Mouse (Mus musculus) MEL (cell line): ENCODE results near the gene Ceacam3. TPM values are rescaled to one million over a fixed set of nuclear protein-coding genes. Genes with fewer than 3 reads are reported as not detected.

Source experiments
- DNase-seq: peaks from one replicate; pipeline ENCODE4 v3.0.0; 2011; ENCODE audit warnings: low read depth, low spot score
- H3K27ac ChIP-seq: 2 replicates; pipeline ENCODE4 v1.5.1; 2012; ENCODE audit warnings: low read depth, mild to moderate bottlenecking, control low read depth, low read length, moderate library complexity; ENCODE audit not compliant: control insufficient read depth
- H3K27me3 ChIP-seq, 2 experiments: fragments of 150-350 bp in 1 of 2; sonication (generic) in 1 of 2; 2 replicates each; pipeline ENCODE4 v1.6.1; 2012; ENCODE audit warnings: low read length in 2 of 2, mild to moderate bottlenecking in 2 of 2, improper control_type of control experiment in 1 of 2, moderate library complexity in 1 of 2; ENCODE audit not compliant: insufficient read depth in 2 of 2, control insufficient read depth in 1 of 2
- H3K36me3 ChIP-seq, 2 experiments: 2 replicates each; pipeline ENCODE4 v1.6.1; 2012 to 2014; ENCODE audit warnings: low read length in 2 of 2, improper control_type of control experiment in 1 of 2, inconsistent platforms in 1 of 2, mild to moderate bottlenecking in 1 of 2; ENCODE audit not compliant: insufficient read depth in 2 of 2, control insufficient read depth in 1 of 2
- H3K4me1 ChIP-seq, 2 experiments: fragments of 150-350 bp in 1 of 2; sonication (generic) in 1 of 2; 2 replicates each; pipeline ENCODE4 v1.6.1; 2012; ENCODE audit warnings: low read length in 2 of 2, improper control_type of control experiment in 1 of 2, mild to moderate bottlenecking in 1 of 2; ENCODE audit not compliant: insufficient read depth in 2 of 2, control insufficient read depth in 1 of 2
- H3K4me3 ChIP-seq, 2 experiments: fragments of 150-350 bp in 1 of 2; sonication (generic) in 1 of 2; 2 replicates each; pipeline ENCODE4 v1.5.1; 2012; ENCODE audit warnings: low read depth in 2 of 2, low read length in 2 of 2, mild to moderate bottlenecking in 2 of 2, moderate library complexity in 2 of 2, control low read depth in 1 of 2, improper control_type of control experiment in 1 of 2; ENCODE audit not compliant: control insufficient read depth in 1 of 2, insufficient read depth in 1 of 2
- H3K79me2 ChIP-seq: 2 replicates; pipeline ENCODE4 v1.6.1; 2012; ENCODE audit warnings: mild to moderate bottlenecking, low read length, moderate library complexity; ENCODE audit not compliant: control insufficient read depth, poor library complexity, insufficient read depth
- H3K9ac ChIP-seq: 2 replicates; pipeline ENCODE4 v1.6.1; 2012; ENCODE audit warnings: low read depth, mild to moderate bottlenecking, control low read depth, low read length, moderate library complexity; ENCODE audit not compliant: control insufficient read depth, poor library complexity, severe bottlenecking
- H3K9me3 ChIP-seq: fragments of 150-350 bp; sonication (generic); replicated peaks from 2 replicates; pipeline ENCODE4 v1.6.1; 2012; ENCODE audit warnings: mild to moderate bottlenecking, low read length, improper control_type of control experiment, moderate library complexity; ENCODE audit not compliant: insufficient read depth
- CHD1 ChIP-seq: IDR thresholded peaks from 2 replicates; pipeline ENCODE4 v1.6.1; 2012; ENCODE audit warnings: low read depth, mild to moderate bottlenecking, inconsistent platforms, low read length, improper control_type of control experiment
- CHD2 ChIP-seq: IDR thresholded peaks from 2 replicates; pipeline ENCODE4 v1.6.1; 2011; ENCODE audit warnings: low read length, improper control_type of control experiment
- E2F4 ChIP-seq: IDR thresholded peaks from 2 replicates; pipeline ENCODE4 v1.6.1; 2011; ENCODE audit warnings: low read depth, low read length, improper control_type of control experiment, borderline replicate concordance
- GABPA ChIP-seq: IDR thresholded peaks from 2 replicates; pipeline ENCODE4 v1.6.1; 2012; ENCODE audit warnings: low read depth, mild to moderate bottlenecking, inconsistent platforms, low read length, improper control_type of control experiment, moderate library complexity
- HCFC1 ChIP-seq: IDR thresholded peaks from 2 replicates; pipeline ENCODE4 v1.6.1; 2012; ENCODE audit warnings: low read depth, mild to moderate bottlenecking, inconsistent platforms, low read length, improper control_type of control experiment, moderate library complexity
- JUND ChIP-seq: IDR thresholded peaks from 2 replicates; pipeline ENCODE4 v1.6.1; 2011; ENCODE audit warnings: low read depth, mild to moderate bottlenecking, improper control_type of control experiment, low read length
- KAT2A ChIP-seq: conservative IDR thresholded peaks from 2 replicates; pipeline ENCODE4 v1.6.1; 2012; ENCODE audit warnings: low read depth, low read length, improper control_type of control experiment, inconsistent platforms
- MYB ChIP-seq: IDR thresholded peaks from 2 replicates; pipeline ENCODE4 v1.6.1; 2011; ENCODE audit warnings: mild to moderate bottlenecking, low read depth, low read length, improper control_type of control experiment
- NELFE ChIP-seq: IDR thresholded peaks from 2 replicates; pipeline ENCODE4 v1.6.1; 2011; ENCODE audit warnings: low read depth, low read length, improper control_type of control experiment
- POLR2AphosphoS2 ChIP-seq: IDR thresholded peaks from 2 replicates; pipeline ENCODE4 v1.6.1; 2011; ENCODE audit warnings: low read length, improper control_type of control experiment
- POLR2AphosphoS5 ChIP-seq: IDR thresholded peaks from 2 replicates; pipeline ENCODE4 v1.6.1; 2012; ENCODE audit warnings: low read depth, borderline replicate concordance, mild to moderate bottlenecking, inconsistent platforms, low read length, moderate library complexity, mixed read lengths
- SIN3A ChIP-seq: IDR thresholded peaks from 2 replicates; pipeline ENCODE4 v1.6.1; 2012; ENCODE audit warnings: low read length, improper control_type of control experiment, inconsistent platforms
- TBP ChIP-seq: IDR thresholded peaks from 2 replicates; pipeline ENCODE4 v1.8.0; 2011; ENCODE audit warnings: low read depth, low read length, improper control_type of control experiment
- TCF12 ChIP-seq: IDR thresholded peaks from 2 replicates; pipeline ENCODE4 v1.6.1; 2014; ENCODE audit warnings: low read depth, mild to moderate bottlenecking, inconsistent platforms, low read length, improper control_type of control experiment, moderate library complexity
- USF2 ChIP-seq, 2 experiments: IDR thresholded peaks; 2 replicates each; pipeline ENCODE4 v1.6.1; 2011 to 2012; ENCODE audit warnings: improper control_type of control experiment in 2 of 2, low read length in 2 of 2, borderline replicate concordance in 1 of 2, inconsistent platforms in 1 of 2, low read depth in 1 of 2, mild to moderate bottlenecking in 1 of 2; ENCODE audit not compliant: insufficient read depth in 1 of 2
- ZKSCAN1 ChIP-seq: IDR thresholded peaks from 2 replicates; pipeline ENCODE4 v1.6.1; 2012; ENCODE audit warnings: low read depth, mild to moderate bottlenecking, inconsistent platforms, low read length, improper control_type of control experiment, moderate library complexity
- ZMIZ1 ChIP-seq: IDR thresholded peaks from 2 replicates; pipeline ENCODE4 v1.6.1; 2012; ENCODE audit warnings: low read depth, mild to moderate bottlenecking, inconsistent platforms, low read length, improper control_type of control experiment, moderate library complexity
- ZNF384 ChIP-seq: IDR thresholded peaks from 2 replicates; pipeline ENCODE4 v1.6.1; 2012; ENCODE audit warnings: low read depth, mild to moderate bottlenecking, inconsistent platforms, low read length, improper control_type of control experiment
- polyA plus RNA-seq, 2 experiments: library from polyadenylated mRNA; stranded (reverse) in 1 of 2; unstranded in 1 of 2; fragments of >175 nt in 1 of 2; fragments of >200 nt in 1 of 2; gene quantifications; 2 replicates each; pipeline versions ENCODE4 v1.2.1 to v1.2.4; 2012; ENCODE audit warnings: low replicate concordance in 2 of 2, low read depth in 1 of 2; ENCODE audit not compliant: insufficient read length in 2 of 2, insufficient read depth in 1 of 2, missing spikeins in 1 of 2
- total RNA-seq: library from RNA; depleted of rRNA; stranded (reverse); fragments of 300-350 nt; gene quantifications from 2 replicates; pipeline ENCODE4 v1.2.3, GENCODE M21; 2012

The Ceacam3 gene
- total and polyA plus RNA-seq, 3 experiments: not detected

DNA sequence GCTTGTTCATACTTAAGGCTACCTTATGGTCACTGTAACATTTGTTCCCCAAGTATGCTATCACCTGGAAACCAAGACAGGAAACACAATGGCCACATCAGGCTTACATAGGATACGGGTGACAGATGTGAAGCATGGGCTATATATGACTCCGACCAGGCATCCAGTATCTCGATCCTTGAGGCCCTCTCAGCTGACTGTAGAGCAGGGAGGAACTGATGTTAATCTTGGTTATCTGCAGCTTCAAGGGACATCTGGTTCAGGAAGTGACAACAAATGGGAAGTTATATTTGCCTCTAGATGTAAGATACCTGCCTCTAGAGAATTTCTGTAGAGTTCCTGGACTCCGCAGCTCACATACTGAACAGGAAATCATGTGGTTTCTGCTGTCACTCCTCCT lies 21.7 kb downstream of the Ceacam3 start:
- H3K27me3 ChIP-seq: no peaks in the 10 kb centered on the region
- no peak overlapping the region for H3K27ac ChIP-seq
- no peak overlapping the region for H3K4me3 ChIP-seq
- DNase-seq: no peak
- no peaks in the 10 kb centered on the region for H3K9me3 ChIP-seq
- no peaks in the 10 kb centered on the region for H3K4me1 ChIP-seq
- H3K9ac ChIP-seq: no peak overlapping the region
- no peaks in the 10 kb centered on the region for H3K79me2 ChIP-seq
- H3K36me3 ChIP-seq: no peaks in the 10 kb centered on the region
- no peak for TF ChIP-seq MYB
- TF ChIP-seq CHD2: no peak
- TF ChIP-seq KAT2A: no peak
- no peak for TF ChIP-seq GABPA
- no peak for TF ChIP-seq POLR2AphosphoS5
- TF ChIP-seq HCFC1: no peak

DNA sequence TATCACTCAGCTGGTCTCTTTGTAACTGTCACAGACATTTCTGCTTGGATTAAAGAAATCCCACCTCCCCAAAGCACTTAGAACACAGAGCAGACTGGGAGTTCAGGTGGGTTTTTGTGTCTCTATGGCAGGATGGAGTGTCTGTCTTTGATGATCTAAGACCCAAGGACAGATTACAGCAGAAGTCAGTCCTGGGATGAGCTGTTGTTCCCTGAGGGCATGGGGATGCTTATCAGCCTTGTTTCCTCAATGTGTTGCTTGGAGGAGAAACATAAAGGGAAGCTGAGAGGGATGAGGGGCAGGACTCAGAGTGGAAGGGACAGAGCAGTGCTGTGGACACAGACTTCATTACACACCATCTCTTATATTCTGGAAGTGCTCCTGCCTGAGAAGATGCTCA lies 53.1 kb downstream of the Ceacam3 start, which contains the start of gene Psg29:
Gene Psg29, plus strand, starts transcription at position 301 of the 400 bp plus-strand sequence.
- no peak within 1 kb of the TSS for H3K27ac ChIP-seq
- H3K36me3 ChIP-seq: no peaks in the 10 kb centered on the region
- H3K27me3 ChIP-seq: no peaks in the 10 kb centered on the region; a peak in 1 of 4 replicates
- H3K4me3 ChIP-seq: no peak within 1 kb of the TSS
- TF ChIP-seq POLR2AphosphoS2 (no peak), ZKSCAN1 (no peak), CHD2 (no peak), KAT2A (no peak), ZNF384 (no peak), E2F4 (no peak), SIN3A (no peak), JUND (no peak), ZMIZ1 (no peak), TBP (no peak), CHD1 (no peak), NELFE (no peak), TCF12 (no peak), USF2 (IDR thresholded peaks at IDR 0.05; ENCODE audit: borderline replicate concordance in 1 of 2, insufficient read depth in 1 of 2, low read depth in 1 of 2, low read length in 2 of 2) (no peak)
- DNase-seq: no peak
- no peak within 1 kb of the TSS for H3K9ac ChIP-seq
- H3K79me2 ChIP-seq: no peaks in the 10 kb centered on the region
- H3K4me1 ChIP-seq: no peaks in the 10 kb centered on the region
- H3K9me3 ChIP-seq: no peaks in the 10 kb centered on the region
